Mouse (Mus musculus) bone marrow, adult 2 months (tissue): ENCODE data around the gene Nphp4. TPM values are rescaled to one million over a fixed set of nuclear protein-coding genes. Genes with fewer than 3 reads are reported as not detected.

Source experiments
- H3K27ac ChIP-seq: fragments of 200-500 bp; 2 replicates; pipeline ENCODE4 v1.5.1; 2012; ENCODE audit warnings: low read depth, mild to moderate bottlenecking, control low read depth, inconsistent platforms, low read length; ENCODE audit not compliant: control insufficient read depth, poor library complexity, insufficient read depth
- H3K4me1 ChIP-seq: fragments of 200-500 bp; 2 replicates; pipeline ENCODE4 v1.6.1; 2011; ENCODE audit warnings: low read length; ENCODE audit not compliant: control insufficient read depth, insufficient read depth
- H3K4me3 ChIP-seq: fragments of 200-500 bp; replicated peaks from 2 replicates; pipeline ENCODE3; 2011; ENCODE audit warnings: mild to moderate bottlenecking, low read depth, low read length, control low read depth; ENCODE audit not compliant: control insufficient read depth
- CTCF ChIP-seq: fragments of 200-500 bp; IDR thresholded peaks from 2 replicates; pipeline ENCODE4 v1.5.1; 2011; ENCODE audit warnings: low read length, control low read depth; ENCODE audit not compliant: control insufficient read depth, insufficient read depth
- POLR2A ChIP-seq: fragments of 200-500 bp; IDR thresholded peaks from 2 replicates; pipeline ENCODE4 v1.6.1; 2011; ENCODE audit warnings: low read depth, mild to moderate bottlenecking, control low read depth, low read length, borderline replicate concordance; ENCODE audit not compliant: control insufficient read depth
- whole genome bisulfite sequencing: fragments of 180-500 bp; shearing (Covaris S2); methylation state at CpG from one replicate; pipeline ENCODE4 v1.1.7; 2018; 5-methylcytosine and 5-hydroxymethylcytosine counted together
- polyA plus RNA-seq: library from polyadenylated mRNA; stranded (reverse); fragments of >200 nt; gene quantifications from 2 replicates; pipeline ENCODE4 v1.2.4, GENCODE M21; 2011; ENCODE audit warnings: low replicate concordance; ENCODE audit not compliant: missing spikeins, insufficient read depth, insufficient read length

The Nphp4 gene
- polyA plus RNA-seq, 1 experiment = 0.65 TPM

- Histone ChIP-seq H3K4me1 (no peaks in the 10 kb centered on the region), H3K4me3 (no peak overlapping the region), H3K27ac (no peak overlapping the region)
- WGBS = 85% methylated on average over 9 of the region's 9 CpGs
- TF ChIP-seq CTCF (no peak), POLR2A (no peak)
Measured at GRCm38 (mm10) chr4:152463147-152463546, 13.4 kb upstream of the Nphp4 start.

DNA sequence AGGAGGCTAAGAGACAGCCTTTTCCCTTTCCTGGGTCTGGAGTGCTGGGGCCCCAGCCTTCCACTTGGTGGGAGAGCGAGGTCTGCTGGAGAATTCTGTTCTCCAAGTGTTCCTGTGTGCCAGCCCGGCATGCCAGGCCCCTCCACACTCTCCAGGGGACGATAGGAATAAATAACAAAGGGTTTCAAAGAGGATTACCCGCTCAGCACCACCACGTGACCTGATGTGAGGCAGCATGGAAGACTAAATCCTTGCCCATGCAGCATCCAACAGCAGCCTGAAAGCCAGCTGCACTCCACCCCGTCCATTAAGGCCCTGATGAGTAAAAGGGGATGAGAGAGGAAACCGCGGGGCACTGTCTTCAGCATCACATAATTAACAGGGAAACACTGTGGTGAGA lies 11.4 kb upstream of the Nphp4 start:
- WGBS = 69% methylated on average over 8 of the region's 8 CpGs
- Histone ChIP-seq H3K4me1 (no peaks in the 10 kb centered on the region), H3K27ac (no peak overlapping the region), H3K4me3 (no peak overlapping the region)
- TF ChIP-seq POLR2A (no peak), CTCF (no peak)

- Histone ChIP-seq H3K27ac (no peak overlapping the region), H3K4me3 (no peak overlapping the region), H3K4me1 (no peaks in the 10 kb centered on the region)
- WGBS = 91% methylated on average over 13 of the region's 13 CpGs
- TF ChIP-seq CTCF (no peak), POLR2A (no peak)
Measured at GRCm38 (mm10) chr4:152466601-152467000, 9.9 kb upstream of the Nphp4 start.

- Histone ChIP-seq H3K4me3 (no peak overlapping the region), H3K4me1 (no peaks in the 10 kb centered on the region), H3K27ac (no peak overlapping the region)
- 73% methylated on average over 6 of the region's 6 CpGs for WGBS
- TF ChIP-seq CTCF = no peak
- TF ChIP-seq POLR2A = no peak
Measured at GRCm38 (mm10) chr4:152467951-152468350, 8.6 kb upstream of the Nphp4 start.

- WGBS = 84% methylated on average over 7 of the region's 7 CpGs
- H3K4me1 ChIP-seq = peaks cover 3% of the 10 kb centered on the region
- TF ChIP-seq POLR2A (no peak), CTCF (no peak)
Measured at GRCm38 (mm10) chr4:152475941-152476340, 565 bp upstream of the Nphp4 start.

GRCm38 (mm10) chr4:152477106-152477465 lies 580 bp downstream of the Nphp4 start:
- TF ChIP-seq POLR2A (no peak), CTCF (no peak)

More at GRCm38 (mm10) chr4:152475941-152476340, 565 bp upstream of the Nphp4 start:
- no peak overlapping the region for H3K27ac ChIP-seq
- no peak overlapping the region for H3K4me3 ChIP-seq

DNA sequence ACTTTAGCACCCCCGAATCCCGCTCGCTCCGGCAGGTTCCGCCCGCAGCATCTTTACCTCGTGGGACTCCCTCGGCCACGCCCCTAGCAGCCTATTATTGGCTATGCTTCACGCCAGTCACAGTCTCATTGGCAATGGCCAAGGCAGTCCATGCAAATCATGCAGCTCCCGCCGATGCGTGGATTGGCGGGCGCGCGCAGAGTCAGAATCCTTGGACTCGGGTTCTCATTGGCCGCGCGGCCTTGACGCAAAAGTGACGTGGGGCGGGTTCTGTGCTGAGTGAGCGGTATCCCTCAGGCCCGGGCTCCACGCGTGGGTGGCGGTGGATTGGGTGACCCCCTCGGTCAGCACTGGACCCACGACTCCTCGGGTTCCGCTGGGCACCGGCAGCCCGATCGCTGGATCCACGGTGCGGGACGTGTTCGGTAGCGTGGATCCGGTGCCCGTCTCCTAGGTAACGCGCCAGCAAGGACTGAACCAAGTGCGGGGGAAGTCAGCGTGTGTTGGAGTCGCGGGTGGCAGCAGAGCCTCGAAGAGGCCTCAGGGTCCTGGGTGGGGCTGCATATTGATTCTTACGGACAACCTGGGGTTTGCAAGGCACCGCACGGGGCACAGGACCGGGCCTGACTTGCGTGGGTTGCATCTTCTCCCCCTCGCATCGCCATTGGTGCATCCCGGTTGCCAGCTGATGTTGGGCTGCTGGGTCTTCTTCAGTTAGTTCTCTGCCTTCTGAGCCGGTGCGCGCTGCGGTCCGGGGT lies 1.1 kb downstream of the Nphp4 start, which contains the start of gene Kcnab2:
Gene Kcnab2, minus strand, starts transcription at position 406 of the 758 bp plus-strand sequence.
- H3K27ac ChIP-seq = peak within 1 kb of the TSS; percentile 76
- under 1% methylated on average over 63 of the region's 63 CpGs for WGBS

More at GRCm38 (mm10) chr4:152477106-152477465, 580 bp downstream of the Nphp4 start:
- no peak overlapping the region for H3K27ac ChIP-seq
- H3K4me3 ChIP-seq = peak overlapping the region; percentile 90
- peaks cover 3% of the 10 kb centered on the region for H3K4me1 ChIP-seq
- 1% methylated on average over 21 of the region's 21 CpGs for WGBS

DNA sequence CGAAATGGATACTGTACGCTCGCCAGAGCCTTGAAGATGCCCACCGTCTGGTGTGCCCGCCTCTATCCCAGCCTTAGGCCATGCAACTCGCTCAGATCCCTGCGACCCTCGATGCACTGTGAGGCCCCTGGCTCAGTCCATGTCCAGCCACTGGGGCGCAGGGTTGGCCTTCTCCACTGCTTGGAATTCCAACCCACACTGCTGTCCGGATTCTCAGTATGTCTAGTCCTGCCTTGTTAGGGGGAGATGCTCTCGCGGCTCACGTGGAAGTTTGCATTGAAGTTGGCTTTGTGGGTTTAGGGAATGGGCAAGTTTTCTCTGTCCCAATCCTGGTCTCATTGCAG lies 1.7 kb downstream of the Nphp4 start:
- Histone ChIP-seq H3K27ac (no peak overlapping the region; the same call in 1 of the 2 replicates), H3K4me1 (peaks cover 3% of the 10 kb centered on the region), H3K4me3 (peak overlapping the region; percentile 90)
- WGBS = 4% methylated on average over 13 of the region's 13 CpGs
- TF ChIP-seq CTCF (no peak), POLR2A (no peak; the same call in 1 of the 2 replicates)

More for the DNA sequence above, 1.1 kb downstream of the Nphp4 start, which contains the start of gene Kcnab2:
- TF ChIP-seq CTCF = no peak
- TF ChIP-seq POLR2A = 0 out of 2 replicates have a peak, but pooled peaks have one; percentile 45
- H3K4me3 ChIP-seq = peak within 1 kb of the TSS; percentile 90
- H3K4me1 ChIP-seq = peaks cover 3% of the 10 kb centered on the region

- no peak overlapping the region for H3K27ac ChIP-seq
Measured at GRCm38 (mm10) chr4:152480426-152480825, 3.9 kb downstream of the Nphp4 start.

More at GRCm38 (mm10) chr4:152480426-152480825, 3.9 kb downstream of the Nphp4 start:
- no peak for TF ChIP-seq POLR2A
- TF ChIP-seq CTCF = no peak
- no peak overlapping the region for H3K4me3 ChIP-seq
- H3K4me1 ChIP-seq = peaks cover 3% of the 10 kb centered on the region
- WGBS = 57% methylated on average over 8 of the region's 8 CpGs
